Mouse (Mus musculus): ENCODE measurements around the gene Fcho2.

DNA sequence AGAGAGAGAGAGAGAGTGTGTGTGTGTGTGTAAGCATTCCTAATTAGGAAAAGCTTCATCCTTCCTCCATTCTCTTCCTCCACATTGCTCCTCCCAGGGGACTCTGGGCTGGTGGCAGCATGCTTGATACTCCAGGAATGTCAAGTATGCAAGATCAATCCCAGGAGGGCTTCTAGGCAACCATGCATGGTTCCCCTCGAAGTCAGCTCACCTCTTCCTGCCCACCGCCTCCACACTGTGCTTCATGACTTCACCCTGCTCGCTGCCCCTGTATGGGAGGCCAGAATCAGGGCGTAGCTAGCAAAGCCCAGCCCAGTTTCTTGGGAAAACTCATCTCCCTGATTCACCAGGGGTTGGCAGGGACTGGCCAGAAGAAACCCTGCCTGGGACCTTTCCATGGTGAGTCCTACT is 135.6 kb downstream of the Fcho2 start:
- TF ChIP-seq CTCF (IDR thresholded peaks at IDR 0.05; ENCODE audit: low read depth) (no peak), EP300 (IDR thresholded peaks at IDR 0.05; ENCODE audit: low read depth) (no peak)

Measured in liver, postnatal 0 days (tissue).